Mouse (Mus musculus) olfactory bulb, adult 2 months (tissue): ENCODE results near the gene Ldhb.

ENCODE experiments used
- CTCF ChIP-seq: fragments of 200-500 bp; IDR thresholded peaks from 2 replicates; pipeline ENCODE4 v1.5.1; 2012; ENCODE audit warnings: low read depth, mild to moderate bottlenecking, low read length, moderate library complexity; ENCODE audit not compliant: insufficient read depth
- POLR2A ChIP-seq: fragments of 200-500 bp; IDR thresholded peaks from 2 replicates; pipeline ENCODE4 v1.6.1; 2012; ENCODE audit warnings: mild to moderate bottlenecking, low read depth, low read length, moderate library complexity; ENCODE audit not compliant: insufficient read depth

DNA sequence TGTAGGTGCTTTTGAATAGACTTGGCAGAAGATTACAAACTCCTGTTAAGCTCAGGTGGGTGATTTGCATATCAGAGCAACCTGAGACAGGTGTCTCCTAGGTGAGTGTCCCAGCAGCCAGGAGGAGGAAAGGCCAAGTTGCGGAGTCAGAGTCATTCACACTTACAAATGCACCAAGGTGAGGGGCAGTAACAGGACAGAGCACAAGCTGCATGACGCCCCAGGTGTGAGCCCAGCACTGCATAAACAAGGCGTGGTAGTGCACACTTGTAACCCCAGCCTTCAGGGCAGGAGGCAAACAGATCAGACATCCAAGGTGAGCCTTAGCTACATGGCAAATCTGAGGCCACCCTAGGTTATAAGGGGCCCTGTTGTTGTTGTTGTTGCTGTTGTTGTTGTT lies 5.1 kb upstream of the Ldhb start:
- TF ChIP-seq CTCF (no peak), POLR2A (no peak)
